Mouse (Mus musculus) heart, embryonic 12.5 days (tissue): Measurements from ENCODE around the gene Rasal3. TPM values are rescaled to one million over a fixed set of nuclear protein-coding genes. Genes with fewer than 3 reads are reported as not detected.

Experiments
- ATAC-seq: fragments of 200-750 bp; cut with Nextera tagmentation; 2 replicates; pipeline ENCODE4 v1.8.0; 2017; ENCODE audit warnings: moderate TSS enrichment, moderate library complexity; ENCODE audit not compliant: insufficient number of reproducible peaks, low FRiP score
- H3K27ac ChIP-seq: fragments of 300-500 bp; sonication (generic); 2 replicates; pipeline ENCODE4 v1.5.1; 2016; ENCODE audit warnings: mild to moderate bottlenecking, moderate library complexity; ENCODE audit not compliant: poor library complexity, severe bottlenecking
- H3K27me3 ChIP-seq: fragments of 300-500 bp; sonication (generic); replicated peaks from 2 replicates; pipeline ENCODE4 v1.6.1; 2016; ENCODE audit warnings: mild to moderate bottlenecking, moderate library complexity
- H3K36me3 ChIP-seq: fragments of 300-500 bp; sonication (generic); 2 replicates; pipeline ENCODE4 v1.6.1; 2016; ENCODE audit warnings: mild to moderate bottlenecking, moderate library complexity
- H3K4me1 ChIP-seq: fragments of 300-500 bp; sonication (generic); replicated peaks from 2 replicates; pipeline ENCODE4 v1.6.1; 2016; ENCODE audit warnings: mild to moderate bottlenecking
- H3K4me2 ChIP-seq: fragments of 300-500 bp; sonication (generic); 2 replicates; pipeline ENCODE4 v1.6.1; 2016; ENCODE audit warnings: mild to moderate bottlenecking, moderate library complexity
- H3K4me3 ChIP-seq: fragments of 300-500 bp; sonication (generic); 2 replicates; pipeline ENCODE4 v1.5.1; 2016; ENCODE audit warnings: mild to moderate bottlenecking
- H3K9ac ChIP-seq: fragments of 300-500 bp; sonication (generic); 2 replicates; pipeline ENCODE4 v1.6.1; 2016; ENCODE audit warnings: mild to moderate bottlenecking, moderate library complexity
- H3K9me3 ChIP-seq: fragments of 300-500 bp; sonication (generic); replicated peaks from 2 replicates; pipeline ENCODE4 v1.6.1; 2016; ENCODE audit warnings: mild to moderate bottlenecking, moderate library complexity
- WGBS: fragments of 180-500 bp; shearing (Covaris S2); methylation state at CpG from one replicate; pipeline ENCODE4 v1.1.7; 2016; 5-methylcytosine and 5-hydroxymethylcytosine counted together
- polyA plus RNA-seq: library from polyadenylated mRNA; unstranded; fragments of >200 nt; fragmentation: Nextera tagmentation; extraction: Ambion mirVana; gene quantifications from 2 replicates; pipeline ENCODE4 v1.2.1, GENCODE M21; 2016

Gene Rasal3
- polyA plus RNA-seq: 0.66 and 0.95 TPM in 2 replicates

- H3K4me1 ChIP-seq: no peaks in the 10 kb centered on the region
- no peak within 1 kb of the TSS for H3K9ac ChIP-seq
- H3K9me3 ChIP-seq: no peaks in the 10 kb centered on the region
- ATAC-seq: no peak
- H3K4me2 ChIP-seq: no peak within 1 kb of the TSS
- peaks cover 15% of the 10 kb centered on the region for H3K27me3 ChIP-seq
- no peaks in the 10 kb centered on the region for H3K36me3 ChIP-seq
- no peak within 1 kb of the TSS for H3K27ac ChIP-seq
- H3K4me3 ChIP-seq: no peak within 1 kb of the TSS
- 63% methylated on average over 8 of the region's 8 CpGs for WGBS
These were observed at the start of gene Rasal3 for GRCm38 (mm10) chr17:32403417-32403816. Rasal3 (minus strand) TSS chr17:32403583.

- H3K9ac ChIP-seq: peak within 1 kb of the TSS; percentile 32; the same call in 1 of the 2 replicates
These were observed 49.1 kb upstream of the Rasal3 start, which contains the start of gene Cyp4f39 for GRCm38 (mm10) chr17:32452482-32452881. Cyp4f39 (plus strand) TSS chr17:32452723.

GRCm38 (mm10) chr17:32450844-32451537, 47.6 kb upstream of the Rasal3 start:
- Histone ChIP-seq H3K4me1 (peaks cover 5% of the 10 kb centered on the region), H3K36me3 (no peaks in the 10 kb centered on the region), H3K4me3 (no peak overlapping the region), H3K9me3 (peaks cover 5% of the 10 kb centered on the region), H3K27ac (no peak overlapping the region), H3K27me3 (peaks cover 41% of the 10 kb centered on the region), H3K9ac (no peak overlapping the region), H3K4me2 (no peak overlapping the region)
- ATAC-seq: no peak
- WGBS: 29% methylated on average over 2 of the region's 2 CpGs

More at GRCm38 (mm10) chr17:32452482-32452881, 49.1 kb upstream of the Rasal3 start, which contains the start of gene Cyp4f39:
- peaks cover 41% of the 10 kb centered on the region for H3K27me3 ChIP-seq
- H3K4me2 ChIP-seq: peak within 1 kb of the TSS; percentile 72
- peaks cover under 1% of the 10 kb centered on the region; the same call in 1 of the 2 replicates for H3K9me3 ChIP-seq
- peaks cover 5% of the 10 kb centered on the region for H3K4me1 ChIP-seq
- ATAC-seq: no peak
- 3% methylated on average over 19 of the region's 19 CpGs for WGBS
- peak within 1 kb of the TSS; percentile 28 for H3K4me3 ChIP-seq
- H3K27ac ChIP-seq: no peak within 1 kb of the TSS
- H3K36me3 ChIP-seq: no peaks in the 10 kb centered on the region

- H3K27ac ChIP-seq: no peak overlapping the region
- H3K9ac ChIP-seq: no peak overlapping the region
- peaks cover 38% of the 10 kb centered on the region for H3K27me3 ChIP-seq
- H3K4me3 ChIP-seq: no peak overlapping the region
- no peak overlapping the region for H3K4me2 ChIP-seq
- H3K9me3 ChIP-seq: peaks cover 5% of the 10 kb centered on the region
- H3K36me3 ChIP-seq: no peaks in the 10 kb centered on the region
- no peak for ATAC-seq
- 83% methylated on average over 1 of the region's 1 CpGs for WGBS
- peaks cover 5% of the 10 kb centered on the region for H3K4me1 ChIP-seq
These were observed 45.7 kb upstream of the Rasal3 start for GRCm38 (mm10) chr17:32449042-32449441.

GRCm38 (mm10) chr17:32447195-32447594, 43.8 kb upstream of the Rasal3 start:
- Histone ChIP-seq H3K4me3 (no peak overlapping the region), H3K4me2 (no peak overlapping the region), H3K27ac (no peak overlapping the region), H3K4me1 (no peaks in the 10 kb centered on the region), H3K9ac (no peak overlapping the region), H3K36me3 (no peaks in the 10 kb centered on the region), H3K27me3 (peaks cover 28% of the 10 kb centered on the region), H3K9me3 (peaks cover 5% of the 10 kb centered on the region)
- ATAC-seq: no peak

GRCm38 (mm10) chr17:32445016-32445415, 41.6 kb upstream of the Rasal3 start:
- Histone ChIP-seq H3K4me3 (no peak overlapping the region), H3K36me3 (no peaks in the 10 kb centered on the region), H3K27ac (no peak overlapping the region), H3K4me1 (no peaks in the 10 kb centered on the region), H3K9ac (no peak overlapping the region), H3K4me2 (no peak overlapping the region), H3K9me3 (peaks cover 5% of the 10 kb centered on the region), H3K27me3 (peaks cover 23% of the 10 kb centered on the region)
- WGBS: 65% methylated on average over 5 of the region's 5 CpGs
- ATAC-seq: no peak

- Histone ChIP-seq H3K4me3 (no peak overlapping the region), H3K9ac (no peak overlapping the region), H3K9me3 (peaks cover 5% of the 10 kb centered on the region), H3K4me2 (no peak overlapping the region), H3K4me1 (no peaks in the 10 kb centered on the region), H3K27ac (no peak overlapping the region), H3K36me3 (no peaks in the 10 kb centered on the region), H3K27me3 (peaks cover 21% of the 10 kb centered on the region)
- ATAC-seq: no peak
- WGBS: 65% methylated on average over 6 of the region's 6 CpGs
These were observed 39.9 kb upstream of the Rasal3 start for GRCm38 (mm10) chr17:32443245-32443644.

- Histone ChIP-seq H3K36me3 (no peaks in the 10 kb centered on the region), H3K4me3 (no peak overlapping the region), H3K4me2 (no peak overlapping the region), H3K27me3 (peaks cover 12% of the 10 kb centered on the region), H3K4me1 (no peaks in the 10 kb centered on the region), H3K9me3 (no peaks in the 10 kb centered on the region), H3K9ac (no peak overlapping the region), H3K27ac (no peak overlapping the region)
- 86% methylated on average over 4 of the region's 4 CpGs for WGBS
- no peak for ATAC-seq
These were observed 33.7 kb upstream of the Rasal3 start for GRCm38 (mm10) chr17:32437106-32437505.

- no peak for ATAC-seq
- WGBS: 62% methylated on average over 5 of the region's 5 CpGs
- Histone ChIP-seq H3K36me3 (no peaks in the 10 kb centered on the region), H3K27me3 (0 out of 2 replicates have a peak, but pooled peaks cover 4% of the 10 kb centered on the region), H3K4me1 (no peaks in the 10 kb centered on the region), H3K27ac (no peak overlapping the region), H3K4me2 (no peak overlapping the region), H3K4me3 (no peak overlapping the region), H3K9me3 (no peaks in the 10 kb centered on the region), H3K9ac (no peak overlapping the region)
These were observed 31.8 kb upstream of the Rasal3 start for GRCm38 (mm10) chr17:32435151-32435550.

GRCm38 (mm10) chr17:32434324-32434723, 30.9 kb upstream of the Rasal3 start:
- Histone ChIP-seq H3K9ac (no peak overlapping the region), H3K4me3 (no peak overlapping the region), H3K27me3 (no peaks in the 10 kb centered on the region), H3K36me3 (no peaks in the 10 kb centered on the region), H3K4me1 (no peaks in the 10 kb centered on the region), H3K4me2 (no peak overlapping the region), H3K27ac (no peak overlapping the region), H3K9me3 (no peaks in the 10 kb centered on the region)
- ATAC-seq: no peak
- WGBS: 49% methylated on average over 4 of the region's 4 CpGs

- Histone ChIP-seq H3K4me2 (no peak overlapping the region), H3K36me3 (no peaks in the 10 kb centered on the region), H3K27me3 (peaks cover 3% of the 10 kb centered on the region; the same call in 1 of the 2 replicates), H3K27ac (no peak overlapping the region), H3K4me1 (no peaks in the 10 kb centered on the region), H3K9ac (no peak overlapping the region), H3K9me3 (no peaks in the 10 kb centered on the region), H3K4me3 (no peak overlapping the region)
- WGBS: 44% methylated on average over 3 of the region's 3 CpGs
- no peak for ATAC-seq
These were observed 28.6 kb upstream of the Rasal3 start for GRCm38 (mm10) chr17:32431972-32432371.

GRCm38 (mm10) chr17:32426610-32427009, 23.2 kb upstream of the Rasal3 start:
- H3K4me1 ChIP-seq: no peaks in the 10 kb centered on the region
- no peak for ATAC-seq

More at GRCm38 (mm10) chr17:32426610-32427009, 23.2 kb upstream of the Rasal3 start:
- H3K36me3 ChIP-seq: no peaks in the 10 kb centered on the region
- H3K27ac ChIP-seq: no peak overlapping the region
- H3K4me3 ChIP-seq: no peak overlapping the region
- no peaks in the 10 kb centered on the region for H3K9me3 ChIP-seq
- no peak overlapping the region for H3K9ac ChIP-seq
- peaks cover 7% of the 10 kb centered on the region; the same call in 1 of the 2 replicates for H3K27me3 ChIP-seq
- no peak overlapping the region for H3K4me2 ChIP-seq
